Mouse (Mus musculus): ENCODE measurements around the gene Sfta2. TPM values are rescaled to one million over a fixed set of nuclear protein-coding genes. Genes with fewer than 3 reads are reported as not detected.

Sfta2 gene
- not detected in 3 replicates for total RNA-seq (2017)

DNA sequence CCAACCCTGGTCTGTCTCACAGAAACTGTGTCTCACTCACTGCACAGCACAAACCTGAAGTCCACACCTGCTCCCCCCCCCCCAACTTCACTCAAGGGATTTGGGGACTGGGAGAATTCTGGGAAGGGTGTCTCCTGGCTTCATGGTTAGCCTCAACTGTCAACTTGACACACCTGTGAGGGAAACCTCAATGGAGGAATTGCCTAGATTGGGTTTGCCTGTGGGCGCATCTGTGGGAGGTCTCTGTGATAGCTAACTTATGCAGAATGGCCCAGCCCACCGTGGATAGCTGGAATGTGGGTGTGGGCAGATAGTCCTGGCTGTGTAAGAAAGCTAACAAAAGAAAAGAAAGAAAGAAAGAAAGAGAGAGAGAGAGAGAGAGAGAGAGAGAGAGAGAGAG, at the start of gene Sfta2:
Gene Sfta2, plus strand, starts transcription at position 301 of the 400 bp plus-strand sequence.
- ATAC-seq (replicated peaks; ENCODE audit: insufficient number of reproducible peaks, low FRiP score, low TSS enrichment, poor library complexity, severe bottlenecking) = no peak

DNA sequence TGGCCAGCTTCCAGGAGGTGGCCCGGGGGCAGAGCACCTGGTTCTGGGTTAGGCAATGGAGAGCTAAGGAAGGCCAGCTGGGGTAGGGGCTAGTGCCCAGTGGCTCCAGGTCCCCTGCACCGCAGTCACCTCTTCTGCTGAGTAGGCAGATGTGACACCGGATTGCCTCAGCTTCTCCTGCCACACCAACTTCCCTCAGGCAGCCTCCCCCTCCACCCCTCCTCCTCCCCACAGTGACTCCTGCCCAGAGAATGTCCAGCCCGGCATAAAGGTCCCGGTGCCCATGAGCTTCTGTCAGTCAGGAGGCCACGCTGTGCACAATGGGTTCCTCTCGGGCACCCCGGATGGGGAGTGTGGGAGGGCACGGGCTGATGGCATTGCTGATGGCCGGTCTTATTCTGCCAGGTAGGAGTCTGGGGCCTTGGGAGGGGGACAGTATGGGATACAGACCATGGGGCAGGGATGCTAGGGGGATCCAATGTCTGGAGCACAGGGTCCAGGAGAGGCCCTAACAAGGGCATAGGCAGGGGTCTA, 49.4 kb upstream of the Sfta2 start, which contains the start of gene Cdsn:
Gene Cdsn, plus strand, starts transcription at position 248 of the 534 bp plus-strand sequence.
- ATAC-seq (replicated peaks; ENCODE audit: insufficient number of reproducible peaks, low FRiP score, low TSS enrichment, poor library complexity, severe bottlenecking) = no peak

DNA sequence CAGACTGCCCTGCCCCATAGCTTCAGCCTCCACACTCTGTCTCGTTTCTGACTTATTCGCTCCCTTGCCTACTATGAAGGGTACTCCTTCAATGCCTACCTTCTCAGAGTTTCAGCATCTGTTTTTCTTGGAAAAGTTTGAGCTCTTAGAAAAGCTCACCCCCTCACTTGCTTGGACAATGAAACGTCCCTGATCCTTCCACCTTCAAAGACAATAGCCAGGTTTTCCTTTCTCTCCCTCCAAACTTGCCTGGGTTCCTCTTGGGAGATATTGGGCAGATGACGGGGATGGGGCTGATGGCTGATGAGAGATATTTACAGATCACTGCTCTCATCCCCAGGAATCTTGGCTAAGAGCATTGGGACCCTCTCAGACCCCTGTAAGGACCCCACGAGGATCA, 47.0 kb upstream of the Sfta2 start:
- no peak for ATAC-seq (replicated peaks; ENCODE audit: insufficient number of reproducible peaks, low FRiP score, low TSS enrichment, poor library complexity, severe bottlenecking)

GRCm38 (mm10) chr17:35554761-35555397, 46.5 kb upstream of the Sfta2 start:
- ATAC-seq (replicated peaks; ENCODE audit: insufficient number of reproducible peaks, low FRiP score, low TSS enrichment, poor library complexity, severe bottlenecking) = no peak

GRCm38 (mm10) chr17:35556186-35556765, 45.1 kb upstream of the Sfta2 start:
- no peak for ATAC-seq (replicated peaks; ENCODE audit: insufficient number of reproducible peaks, low FRiP score, low TSS enrichment, poor library complexity, severe bottlenecking)

GRCm38 (mm10) chr17:35556812-35557211, 44.5 kb upstream of the Sfta2 start:
- ATAC-seq (replicated peaks; ENCODE audit: insufficient number of reproducible peaks, low FRiP score, low TSS enrichment, poor library complexity, severe bottlenecking) = peak; percentile 47; the same call in 1 of the 2 replicates

GRCm38 (mm10) chr17:35557351-35557750, 44.0 kb upstream of the Sfta2 start:
- no peak; the same call in 1 of the 2 replicates for ATAC-seq (replicated peaks; ENCODE audit: insufficient number of reproducible peaks, low FRiP score, low TSS enrichment, poor library complexity, severe bottlenecking)

DNA sequence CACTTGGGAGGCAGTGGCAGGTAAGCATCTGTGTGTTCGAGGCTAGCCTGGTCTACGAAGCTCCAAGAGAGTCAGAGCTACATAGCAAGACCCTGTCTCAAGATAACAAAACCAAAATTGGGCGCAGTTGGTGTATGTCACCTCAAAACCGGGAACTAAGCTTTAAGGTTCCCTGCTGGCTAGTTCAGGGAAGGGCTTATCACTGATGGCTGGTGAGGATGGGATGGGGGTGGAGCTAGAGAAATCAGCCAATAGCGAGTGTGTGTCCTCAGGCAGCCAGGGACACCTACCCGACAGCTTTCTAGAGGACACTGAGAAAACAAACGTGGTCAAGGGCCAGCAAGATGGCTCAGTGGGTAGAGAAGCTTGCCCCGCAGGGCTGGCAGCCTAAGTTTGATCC, 43.1 kb upstream of the Sfta2 start:
- no peak for ATAC-seq (replicated peaks; ENCODE audit: insufficient number of reproducible peaks, low FRiP score, low TSS enrichment, poor library complexity, severe bottlenecking)

- ATAC-seq (replicated peaks; ENCODE audit: insufficient number of reproducible peaks, low FRiP score, low TSS enrichment, poor library complexity, severe bottlenecking) = no peak
Measured at GRCm38 (mm10) chr17:35567150-35567549, 34.2 kb upstream of the Sfta2 start, which contains the start of gene 2300002M23Rik. Gene 2300002M23Rik (plus strand): TSS chr17:35567450.

GRCm38 (mm10) chr17:35567767-35568166, 33.6 kb upstream of the Sfta2 start:
- no peak for ATAC-seq (replicated peaks; ENCODE audit: insufficient number of reproducible peaks, low FRiP score, low TSS enrichment, poor library complexity, severe bottlenecking)

DNA sequence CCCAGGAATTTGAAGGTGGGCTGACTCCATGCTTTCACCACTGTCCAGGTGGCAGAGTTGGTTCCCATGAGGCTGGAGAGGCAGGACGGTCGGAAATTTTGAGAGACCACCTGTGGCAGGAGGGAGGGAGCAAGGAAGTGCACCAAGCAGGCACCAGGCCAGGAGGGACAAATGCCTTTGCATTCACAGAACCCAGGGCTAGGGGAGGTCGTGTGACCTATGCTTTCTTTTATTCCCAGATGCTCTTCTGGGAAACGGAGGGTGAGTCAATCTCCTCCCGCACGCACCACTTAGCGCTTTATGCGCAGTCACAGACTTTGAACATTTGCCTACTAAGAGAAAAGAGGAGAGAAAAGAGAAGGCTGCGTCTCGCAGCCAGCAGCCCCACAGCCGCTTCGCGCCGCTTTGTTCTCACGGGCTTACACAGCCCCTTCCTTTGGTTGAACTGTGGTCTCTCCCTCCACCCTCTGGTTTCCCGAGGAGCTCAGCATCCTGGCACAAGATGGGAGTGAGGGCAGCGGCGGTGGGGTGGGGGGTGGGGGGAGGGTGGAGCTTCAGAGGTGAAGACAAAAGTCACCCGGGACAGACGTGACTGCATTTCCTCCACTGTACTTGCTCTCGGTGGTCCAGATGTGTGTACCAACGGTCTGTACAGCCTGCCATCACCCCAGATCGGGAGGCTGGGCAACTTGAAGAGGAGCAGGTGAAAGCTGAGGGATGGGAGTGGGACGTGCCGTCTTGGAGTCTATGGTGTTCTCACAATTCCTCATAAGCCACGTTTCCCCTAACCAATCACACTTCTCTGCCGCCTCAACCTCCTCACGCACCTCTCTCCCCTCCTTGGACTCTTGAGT, 32.0 kb upstream of the Sfta2 start:
- no peak for ATAC-seq (replicated peaks; ENCODE audit: insufficient number of reproducible peaks, low FRiP score, low TSS enrichment, poor library complexity, severe bottlenecking)

DNA sequence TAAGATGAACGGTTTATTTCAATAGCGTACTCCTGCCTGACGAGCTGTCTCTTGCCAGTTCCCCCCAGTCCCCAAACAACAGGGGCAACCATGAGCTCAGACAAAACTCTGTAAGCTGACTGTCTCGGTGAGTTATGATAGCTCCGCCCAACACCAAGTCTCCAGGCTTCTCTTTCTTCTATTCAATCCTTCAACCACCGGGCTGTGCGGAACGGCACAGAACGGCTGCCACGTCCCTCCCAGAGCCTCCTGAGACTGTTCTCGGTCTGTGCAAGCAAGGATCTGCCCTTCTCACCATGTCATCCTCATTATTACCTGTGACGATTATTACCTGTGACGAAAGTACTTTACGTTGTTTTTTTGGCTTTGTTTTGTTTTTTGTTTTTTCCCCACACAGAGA, 30.5 kb upstream of the Sfta2 start:
- no peak for ATAC-seq (replicated peaks; ENCODE audit: insufficient number of reproducible peaks, low FRiP score, low TSS enrichment, poor library complexity, severe bottlenecking)

GRCm38 (mm10) chr17:35571477-35571876, 29.9 kb upstream of the Sfta2 start:
- ATAC-seq (replicated peaks; ENCODE audit: insufficient number of reproducible peaks, low FRiP score, low TSS enrichment, poor library complexity, severe bottlenecking) = no peak

GRCm38 (mm10) chr17:35578211-35578610, 23.1 kb upstream of the Sfta2 start:
- ATAC-seq (replicated peaks; ENCODE audit: insufficient number of reproducible peaks, low FRiP score, low TSS enrichment, poor library complexity, severe bottlenecking) = peak; percentile 83

- no peak for ATAC-seq (replicated peaks; ENCODE audit: insufficient number of reproducible peaks, low FRiP score, low TSS enrichment, poor library complexity, severe bottlenecking)
Measured at GRCm38 (mm10) chr17:35582900-35583299, 18.4 kb upstream of the Sfta2 start.

DNA sequence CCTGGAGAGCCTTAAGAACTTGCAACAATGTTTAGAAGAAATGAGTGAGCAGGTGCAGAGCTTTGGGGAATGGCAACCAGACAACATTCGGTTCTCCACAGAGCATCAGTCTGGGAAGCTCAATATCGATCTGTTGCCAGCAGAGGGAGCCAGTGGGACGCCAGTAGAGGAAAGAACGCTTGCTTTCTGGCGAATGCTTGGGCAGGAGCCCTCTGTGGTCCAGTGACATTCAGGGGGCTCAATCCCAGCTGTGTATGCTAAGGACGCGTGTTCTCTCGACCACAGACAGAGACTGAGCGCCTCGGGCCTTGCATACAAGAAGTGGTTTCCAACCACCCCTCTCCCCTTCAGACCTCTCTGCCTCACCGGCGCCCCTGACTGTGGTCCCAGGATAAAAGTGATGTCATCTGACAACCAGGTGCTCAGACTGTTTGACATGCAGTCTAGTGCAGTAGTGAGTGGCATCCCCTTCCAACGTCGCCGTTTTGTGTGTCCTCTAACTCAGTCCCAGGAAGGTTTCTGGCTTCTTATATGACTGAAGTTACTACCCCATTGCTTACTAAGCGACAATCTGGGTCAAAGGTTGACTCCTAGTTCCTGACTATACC, 16.9 kb upstream of the Sfta2 start:
- ATAC-seq (replicated peaks; ENCODE audit: insufficient number of reproducible peaks, low FRiP score, low TSS enrichment, poor library complexity, severe bottlenecking) = peak; percentile 75; the same call in 1 of the 2 replicates

- no peak for ATAC-seq (replicated peaks; ENCODE audit: insufficient number of reproducible peaks, low FRiP score, low TSS enrichment, poor library complexity, severe bottlenecking)
Measured at GRCm38 (mm10) chr17:35587291-35587690, 14.1 kb upstream of the Sfta2 start.

DNA sequence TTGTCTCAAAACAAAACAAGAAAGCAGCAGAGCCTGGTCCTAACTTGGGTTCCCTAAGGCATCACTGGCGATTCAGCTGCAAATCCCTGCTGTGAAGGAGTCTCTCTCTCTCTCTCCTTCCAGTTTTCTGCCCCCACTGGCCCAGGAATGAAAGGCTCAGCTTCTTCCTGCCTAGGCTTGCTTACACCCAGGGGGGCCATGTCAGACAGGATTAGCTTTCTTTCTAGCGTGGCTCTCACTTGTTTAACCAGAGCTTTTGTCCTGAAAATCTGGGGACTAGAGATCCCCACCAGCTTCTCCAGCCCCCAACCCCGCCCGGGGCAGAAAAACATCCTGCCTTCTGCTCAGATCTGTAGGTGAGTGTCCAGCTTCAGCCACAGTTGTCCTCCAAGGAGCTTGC, 13.0 kb upstream of the Sfta2 start:
- no peak for ATAC-seq (replicated peaks; ENCODE audit: insufficient number of reproducible peaks, low FRiP score, low TSS enrichment, poor library complexity, severe bottlenecking)
